Mouse (Mus musculus): ENCODE data around the gene Sort1.
A peak's percentile ranks its signal among the peaks of the same experiment; 100 is the strongest.
"Not testable (repeated sequence)": the region's sequence is repeated elsewhere in the genome, so short reads cannot be mapped to it uniquely, and the experiment has no call there.

Sort1 gene

GRCm38 (mm10) chr3:108283781-108284601 is at the start of gene Sort1:
TSS of gene Sort1 (plus strand) at chr3:108284082.
- DNase-seq (ENCODE audit: low read depth): peak; percentile 82

DNA sequence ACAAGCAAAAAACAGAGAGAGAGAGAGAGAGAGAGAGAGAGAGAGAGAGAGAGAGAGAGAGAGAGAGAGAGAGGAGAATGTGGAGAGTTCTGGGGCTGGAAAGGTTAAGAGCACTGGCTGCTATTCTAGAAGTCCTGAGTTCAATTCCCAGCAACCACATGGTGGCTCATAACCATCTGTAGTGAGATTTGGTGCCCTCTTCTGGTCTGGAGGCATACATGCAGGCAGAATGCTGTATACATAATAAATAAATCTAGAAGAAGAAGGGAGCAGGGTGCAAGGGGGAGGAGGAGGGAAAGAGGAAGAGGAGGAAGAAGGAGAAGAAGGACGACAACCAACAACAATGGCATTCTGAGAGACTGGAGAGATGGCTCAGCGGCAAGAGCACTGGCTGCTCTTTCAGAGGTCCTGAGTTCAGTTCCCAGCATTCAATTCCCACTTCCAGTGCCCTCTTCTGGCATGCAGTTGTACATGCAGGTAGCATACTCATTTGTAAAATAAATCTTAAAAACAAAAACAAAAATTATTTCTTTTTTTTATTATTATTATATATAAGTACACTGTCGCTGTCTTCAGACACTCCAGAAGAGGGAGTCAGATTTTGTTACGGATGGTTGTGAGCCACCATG is 46.3 kb upstream of the Sort1 start:
- not testable (repeated sequence) for DNase-seq (ENCODE audit: low read depth)

DNA sequence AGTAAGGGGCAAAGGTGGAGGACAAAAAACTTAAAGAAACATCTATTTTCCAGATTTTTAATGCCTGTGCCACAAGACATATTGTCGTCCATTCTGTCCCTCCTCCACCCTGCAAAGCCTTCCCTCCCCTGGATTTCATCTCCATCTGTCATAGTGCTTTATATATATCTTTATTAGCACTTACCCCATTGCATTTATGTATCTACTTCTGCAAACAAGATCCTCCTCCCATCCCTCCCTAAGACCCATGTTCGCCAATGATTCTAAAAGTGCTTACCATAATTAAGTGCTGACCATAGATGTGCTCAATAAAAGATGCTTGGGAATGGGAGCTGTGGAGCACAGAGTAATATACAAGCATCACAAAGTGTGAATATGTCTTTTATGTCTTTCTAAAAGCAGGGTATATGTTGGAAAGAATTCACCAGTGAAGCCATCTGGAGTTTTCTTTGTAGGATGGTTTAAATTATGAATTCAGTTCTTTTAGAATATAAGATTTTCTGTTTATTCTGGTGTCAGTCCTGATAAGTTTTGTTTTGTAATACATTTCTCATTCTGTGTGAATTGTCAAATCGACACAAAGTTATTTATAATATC is 42.5 kb upstream of the Sort1 start:
- DNase-seq (ENCODE audit: low read depth): no peak

- DNase-seq (ENCODE audit: low read depth): no peak
These were observed 37.0 kb upstream of the Sort1 start for GRCm38 (mm10) chr3:108246857-108247256.

- DNase-seq (ENCODE audit: low read depth): peak; percentile 98
These were observed 26.9 kb upstream of the Sort1 start, which contains the start of gene Psma5 for GRCm38 (mm10) chr3:108256719-108257637. TSS of gene Psma5 (plus strand) at chr3:108256926.

DNA sequence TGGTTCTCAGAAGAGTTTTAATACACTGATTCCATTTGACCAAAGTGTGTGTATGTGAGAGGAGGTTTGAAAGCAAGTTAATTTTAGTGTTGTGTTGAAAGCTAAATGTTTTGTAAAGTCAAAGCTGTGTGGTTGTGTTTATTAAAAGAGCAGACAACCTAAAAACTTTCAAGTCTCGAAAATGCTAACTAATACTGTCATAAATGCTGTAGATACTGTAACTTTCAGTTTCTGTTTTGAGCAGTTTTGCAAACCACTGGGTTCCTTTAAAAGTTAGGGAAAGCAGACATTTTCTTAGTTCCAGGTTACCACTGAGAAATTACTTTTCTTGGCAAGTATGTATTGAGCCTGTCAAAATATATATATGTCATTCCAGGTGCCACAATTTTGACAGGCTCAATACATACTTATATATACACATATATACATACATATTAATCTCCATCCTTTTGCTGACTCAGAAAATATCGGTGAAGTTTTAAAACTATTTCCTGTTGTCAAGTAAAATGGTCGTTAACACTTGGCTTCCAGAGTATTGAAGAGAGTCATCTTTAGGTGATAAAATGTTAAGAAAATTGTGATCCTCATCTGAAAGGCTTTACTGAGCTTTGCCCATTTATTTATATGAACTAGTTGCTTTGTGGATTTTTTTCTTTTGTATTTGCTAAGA is 25.9 kb upstream of the Sort1 start:
- DNase-seq (ENCODE audit: low read depth): no peak

GRCm38 (mm10) chr3:108259319-108259718 is 24.6 kb upstream of the Sort1 start:
- no peak for DNase-seq (ENCODE audit: low read depth)

DNA sequence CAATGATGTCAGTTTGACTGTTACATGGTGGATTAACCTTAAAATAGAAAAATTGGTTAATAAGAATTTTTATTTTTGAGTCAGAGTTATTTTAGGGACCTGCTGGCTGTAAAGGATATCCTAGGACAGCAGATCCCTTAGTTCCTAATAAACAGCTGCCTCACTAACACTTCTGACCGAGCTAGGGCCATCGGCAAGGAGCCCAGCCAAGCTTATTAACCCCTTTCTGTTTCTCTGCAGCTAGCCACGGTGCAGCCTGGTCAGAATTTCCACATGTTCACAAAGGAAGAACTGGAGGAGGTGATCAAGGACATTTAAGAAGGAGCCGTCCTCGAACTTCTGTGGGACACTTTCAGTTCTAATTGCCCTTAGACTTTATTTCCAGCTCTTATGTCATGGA is 4.4 kb upstream of the Sort1 start:
- not testable (repeated sequence) for DNase-seq (ENCODE audit: low read depth)

- DNase-seq (ENCODE audit: low read depth): peak; percentile 47
These were observed 1.3 kb upstream of the Sort1 start for GRCm38 (mm10) chr3:108282401-108283240.

DNA sequence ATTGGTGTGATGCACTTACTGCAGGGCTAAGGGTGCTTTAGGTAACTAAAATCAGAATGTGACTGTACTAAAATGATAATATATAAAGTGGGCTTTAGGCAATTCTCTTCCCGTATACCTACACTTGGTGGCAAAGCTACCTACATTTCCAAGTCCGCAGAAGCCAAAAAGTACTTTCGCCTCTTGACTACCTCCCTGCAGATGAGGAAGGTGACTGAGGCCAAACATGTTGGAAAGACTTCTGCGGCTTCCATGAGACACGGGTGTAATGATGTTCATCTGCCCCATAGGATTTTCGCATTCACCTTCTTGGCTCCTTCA is 681 bp upstream of the Sort1 start:
- DNase-seq (ENCODE audit: low read depth): no peak

- DNase-seq (ENCODE audit: low read depth): no peak
These were observed 1.3 kb downstream of the Sort1 start for GRCm38 (mm10) chr3:108285078-108285711.

DNA sequence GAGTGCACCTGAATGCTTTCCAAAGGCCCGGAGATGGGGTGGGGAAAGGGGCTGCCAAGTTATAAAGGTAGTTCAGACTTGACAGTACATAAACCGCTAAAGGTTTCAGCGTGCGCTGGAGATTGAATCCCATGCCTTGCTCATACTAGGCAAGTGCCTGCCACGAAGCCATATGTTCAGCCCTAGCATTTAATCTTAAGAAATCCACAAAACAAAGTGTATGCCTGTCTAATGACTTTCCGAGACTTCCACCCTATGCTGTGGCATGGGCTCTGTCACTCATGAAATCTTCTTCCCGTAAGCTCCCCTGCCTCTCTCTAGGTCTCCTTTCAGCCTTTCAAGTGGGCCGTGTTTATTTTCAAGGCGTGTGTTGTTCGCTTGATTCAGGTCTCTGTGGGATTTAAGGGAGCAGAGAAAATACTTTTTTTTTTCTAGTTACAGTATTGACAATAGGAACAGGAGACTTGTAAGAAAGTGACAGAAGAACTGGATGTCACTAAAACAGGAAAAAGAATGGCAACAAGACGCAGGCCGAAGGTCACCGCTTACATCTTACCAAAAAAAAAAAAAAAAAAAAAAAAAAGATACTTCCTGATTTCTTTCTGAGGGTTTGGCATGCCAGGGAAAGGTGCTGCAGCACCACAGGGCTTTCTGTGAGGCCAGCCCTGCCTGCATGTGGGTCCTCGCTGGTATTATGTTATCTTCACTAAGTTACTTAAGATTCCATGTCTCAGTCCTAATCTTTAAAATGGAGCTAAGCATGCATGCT is 3.0 kb downstream of the Sort1 start:
- no peak for DNase-seq (ENCODE audit: low read depth)

GRCm38 (mm10) chr3:108287811-108288805 is 4.2 kb downstream of the Sort1 start:
- DNase-seq (ENCODE audit: low read depth): no peak

DNA sequence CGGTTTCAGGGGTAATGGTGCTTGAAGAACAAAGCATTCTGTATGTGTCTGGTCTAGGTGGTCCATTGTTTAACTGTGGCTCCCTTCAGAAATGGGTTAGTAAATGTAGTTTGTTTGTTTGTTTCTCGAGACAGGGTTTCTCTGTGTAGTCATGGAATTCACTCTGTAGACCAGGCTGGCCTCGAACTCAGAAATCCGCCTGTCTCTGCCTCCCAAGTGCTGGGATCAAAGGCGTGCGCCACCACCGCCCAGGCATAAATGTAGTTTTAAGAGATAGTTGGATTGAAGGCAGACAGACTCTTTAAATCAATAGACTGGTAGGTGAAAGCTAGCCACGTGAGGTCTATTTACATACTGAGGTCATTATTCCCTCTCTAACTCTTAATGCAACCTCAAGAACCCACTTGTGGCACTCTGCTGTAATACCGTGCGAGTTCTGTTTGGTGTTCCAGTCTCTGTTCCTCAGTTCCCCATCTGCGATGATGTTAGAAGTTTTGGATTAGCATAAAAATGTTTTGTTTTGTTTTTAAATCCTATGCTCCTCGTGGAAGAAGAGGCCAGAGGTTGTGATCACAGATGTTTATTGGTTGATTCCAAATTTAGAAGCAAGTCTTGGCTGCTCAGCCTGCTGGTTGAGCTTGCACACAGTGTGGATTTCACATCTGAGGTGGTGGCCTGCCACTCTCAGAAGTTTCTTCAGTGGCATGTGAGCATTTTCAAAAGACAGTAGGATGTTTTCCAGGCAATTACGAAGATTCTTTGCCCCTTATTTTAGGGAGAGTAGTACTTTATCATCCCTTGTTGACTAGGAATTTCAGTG is 5.6 kb downstream of the Sort1 start:
- DNase-seq (ENCODE audit: low read depth): no peak

GRCm38 (mm10) chr3:108291036-108291799 is 7.3 kb downstream of the Sort1 start:
- no peak for DNase-seq (ENCODE audit: low read depth)

DNA sequence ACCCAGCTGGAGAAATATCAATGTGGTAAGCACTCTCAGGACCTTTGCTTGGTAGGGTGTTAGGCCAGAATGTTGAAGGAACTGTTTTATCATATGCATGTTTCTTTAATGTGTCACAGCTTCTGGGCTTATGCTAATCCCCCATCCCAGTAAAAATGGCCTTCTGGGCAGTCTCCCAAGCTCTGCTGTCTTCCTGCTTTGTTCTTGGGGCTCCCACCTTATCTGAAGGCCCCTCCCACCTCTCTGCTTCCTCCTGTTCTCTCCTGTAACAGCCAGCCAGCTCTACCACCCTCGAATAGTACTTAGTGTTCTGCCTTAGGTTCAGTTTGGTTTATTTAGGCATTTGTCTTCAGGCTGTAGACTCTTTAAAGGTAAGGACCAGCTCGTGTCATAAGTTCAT is 10.5 kb downstream of the Sort1 start:
- no peak for DNase-seq (ENCODE audit: low read depth)
